Mouse (Mus musculus) heart, embryonic 15.5 days (tissue): ENCODE results near the gene Smyd3. TPM values are rescaled to one million over a fixed set of nuclear protein-coding genes. Genes with fewer than 3 reads are reported as not detected.
"Not testable (repeated sequence)": the region's sequence is repeated elsewhere in the genome, so short reads cannot be mapped to it uniquely, and the experiment has no call there.

Source experiments
- ATAC-seq: fragments of 200-750 bp; cut with Nextera tagmentation; replicated peaks from 2 replicates; pipeline ENCODE4 v1.8.0; 2017; ENCODE audit warnings: low read depth, moderate TSS enrichment; ENCODE audit not compliant: insufficient number of reproducible peaks, insufficient read depth, low FRiP score
- H3K27ac ChIP-seq: fragments of 300-500 bp; sonication (generic); 2 replicates; pipeline ENCODE4 v1.5.1; 2015; ENCODE audit warnings: mild to moderate bottlenecking, inconsistent platforms
- H3K27me3 ChIP-seq: fragments of 300-500 bp; sonication (generic); 2 replicates; pipeline ENCODE4 v1.6.1; 2015; ENCODE audit warnings: inconsistent platforms
- H3K36me3 ChIP-seq: fragments of 300-500 bp; sonication (generic); 2 replicates; pipeline ENCODE4 v1.6.1; 2015; ENCODE audit warnings: mild to moderate bottlenecking, inconsistent platforms
- H3K4me1 ChIP-seq: fragments of 300-500 bp; sonication (generic); replicated peaks from 2 replicates; pipeline ENCODE4 v1.6.1; 2015; ENCODE audit warnings: inconsistent platforms
- H3K4me2 ChIP-seq: fragments of 300-500 bp; sonication (generic); 2 replicates; pipeline ENCODE4 v1.6.1; 2015; ENCODE audit warnings: inconsistent platforms, mild to moderate bottlenecking, moderate library complexity
- H3K4me3 ChIP-seq: fragments of 300-500 bp; sonication (generic); 2 replicates; pipeline ENCODE4 v1.5.1; 2015; ENCODE audit warnings: mild to moderate bottlenecking, inconsistent platforms
- H3K9ac ChIP-seq: fragments of 300-500 bp; sonication (generic); 2 replicates; pipeline ENCODE4 v1.6.1; 2015; ENCODE audit warnings: mild to moderate bottlenecking, inconsistent platforms
- H3K9me3 ChIP-seq: fragments of 300-500 bp; sonication (generic); replicated peaks from 2 replicates; pipeline ENCODE4 v1.6.1; 2016; ENCODE audit warnings: inconsistent platforms
- WGBS: fragments of 180-500 bp; shearing (Covaris S2); methylation state at CpG from one replicate; pipeline ENCODE4 v1.1.7; 2015; ENCODE audit warnings: mixed read lengths; 5-methylcytosine and 5-hydroxymethylcytosine counted together
- polyA plus RNA-seq: library from polyadenylated mRNA; unstranded; fragments of >200 nt; fragmentation: Nextera tagmentation; extraction: Ambion mirVana; gene quantifications from 2 replicates; pipeline ENCODE4 v1.2.1, GENCODE M21; 2015

The Smyd3 gene
- polyA plus RNA-seq, 1 experiment from 2014 or later, result 9.1 TPM

- no peak overlapping the region for H3K4me2 ChIP-seq
- no peaks in the 10 kb centered on the region for H3K9me3 ChIP-seq
- no peak overlapping the region for H3K9ac ChIP-seq
- H3K4me3 ChIP-seq, result no peak overlapping the region
- no peaks in the 10 kb centered on the region for H3K36me3 ChIP-seq
- 79% methylated on average over 5 of the region's 5 CpGs for whole genome bisulfite sequencing
- H3K27ac ChIP-seq, result no peak overlapping the region
- peaks cover 6% of the 10 kb centered on the region for H3K4me1 ChIP-seq
- no peaks in the 10 kb centered on the region for H3K27me3 ChIP-seq
- no peak for ATAC-seq
Measured at GRCm38 (mm10) chr1:179313618-179314017, 204.2 kb downstream of the Smyd3 start.

GRCm38 (mm10) chr1:179309487-179309886, 208.4 kb downstream of the Smyd3 start:
- H3K4me3 ChIP-seq, result no peak overlapping the region
- H3K4me2 ChIP-seq, result no peak overlapping the region
- 0 out of 2 replicates have a peak overlapping the region, but pooled peaks have one; percentile 25 for H3K27ac ChIP-seq
- H3K36me3 ChIP-seq, result no peaks in the 10 kb centered on the region
- H3K27me3 ChIP-seq, result no peaks in the 10 kb centered on the region
- no peaks in the 10 kb centered on the region for H3K9me3 ChIP-seq
- 43% methylated on average over 5 of the region's 5 CpGs for WGBS
- H3K4me1 ChIP-seq, result peaks cover 6% of the 10 kb centered on the region
- no peak overlapping the region for H3K9ac ChIP-seq
- no peak for ATAC-seq

GRCm38 (mm10) chr1:179302446-179303230, 215.2 kb downstream of the Smyd3 start:
- 86% methylated on average over 13 of the region's 13 CpGs for WGBS
- H3K4me2 ChIP-seq, result no peak overlapping the region
- ATAC-seq, result no peak

GRCm38 (mm10) chr1:179295626-179296025, 222.2 kb downstream of the Smyd3 start:
- ATAC-seq, result no peak
- Histone ChIP-seq H3K36me3 (no peaks in the 10 kb centered on the region), H3K9me3 (no peaks in the 10 kb centered on the region), H3K27ac (no peak overlapping the region), H3K27me3 (no peaks in the 10 kb centered on the region), H3K9ac (no peak overlapping the region), H3K4me2 (no peak overlapping the region), H3K4me3 (no peak overlapping the region), H3K4me1 (no peaks in the 10 kb centered on the region)
- WGBS, result 69% methylated on average over 6 of the region's 6 CpGs

More at GRCm38 (mm10) chr1:179302446-179303230, 215.2 kb downstream of the Smyd3 start:
- Histone ChIP-seq H3K4me3 (no peak overlapping the region), H3K9ac (no peak overlapping the region), H3K9me3 (no peaks in the 10 kb centered on the region), H3K27me3 (no peaks in the 10 kb centered on the region), H3K4me1 (no peaks in the 10 kb centered on the region), H3K36me3 (no peaks in the 10 kb centered on the region), H3K27ac (no peak overlapping the region)

GRCm38 (mm10) chr1:179293772-179294353, 224.0 kb downstream of the Smyd3 start:
- no peaks in the 10 kb centered on the region for H3K36me3 ChIP-seq
- 85% methylated on average over 8 of the region's 8 CpGs for WGBS

GRCm38 (mm10) chr1:179290181-179290580, 227.7 kb downstream of the Smyd3 start:
- H3K9ac ChIP-seq, H3K36me3 ChIP-seq, H3K4me3 ChIP-seq, H3K27me3 ChIP-seq, H3K9me3 ChIP-seq, H3K4me2 ChIP-seq, H3K4me1 ChIP-seq, ATAC-seq: not testable (repeated sequence)
- WGBS, result 73% methylated on average over 6 of the region's 6 CpGs
- peak overlapping the region; percentile 77 for H3K27ac ChIP-seq

More at GRCm38 (mm10) chr1:179293772-179294353, 224.0 kb downstream of the Smyd3 start:
- no peak overlapping the region for H3K4me2 ChIP-seq
- no peak overlapping the region for H3K27ac ChIP-seq
- H3K4me3 ChIP-seq, result no peak overlapping the region
- no peaks in the 10 kb centered on the region for H3K9me3 ChIP-seq
- ATAC-seq, result no peak
- H3K27me3 ChIP-seq, result no peaks in the 10 kb centered on the region
- peaks cover 7% of the 10 kb centered on the region; the same call in 1 of the 2 replicates for H3K4me1 ChIP-seq
- H3K9ac ChIP-seq, result no peak overlapping the region

- ATAC-seq, result peak; percentile 62; the same call in 1 of the 2 replicates
Measured at GRCm38 (mm10) chr1:179289744-179290143, 228.1 kb downstream of the Smyd3 start.

GRCm38 (mm10) chr1:179286748-179287147, 231.1 kb downstream of the Smyd3 start:
- Histone ChIP-seq H3K4me2 (no peak overlapping the region), H3K4me1 (peaks cover 26% of the 10 kb centered on the region), H3K27ac (no peak overlapping the region), H3K36me3 (no peaks in the 10 kb centered on the region), H3K4me3 (no peak overlapping the region), H3K9ac (no peak overlapping the region), H3K27me3 (no peaks in the 10 kb centered on the region), H3K9me3 (no peaks in the 10 kb centered on the region)
- 84% methylated on average over 6 of the region's 6 CpGs for WGBS
- ATAC-seq, result no peak

More at GRCm38 (mm10) chr1:179289744-179290143, 228.1 kb downstream of the Smyd3 start:
- Histone ChIP-seq H3K36me3 (no peaks in the 10 kb centered on the region), H3K27me3 (no peaks in the 10 kb centered on the region), H3K9ac (no peak overlapping the region), H3K4me1 (peaks cover 7% of the 10 kb centered on the region; the same call in 1 of the 2 replicates), H3K4me2 (0 out of 2 replicates have a peak overlapping the region, but pooled peaks have one; percentile 6), H3K4me3 (no peak overlapping the region), H3K27ac (peak overlapping the region; percentile 77), H3K9me3 (no peaks in the 10 kb centered on the region)
- 57% methylated on average over 3 of the region's 3 CpGs for WGBS

GRCm38 (mm10) chr1:179282821-179283220, 235.0 kb downstream of the Smyd3 start:
- Histone ChIP-seq H3K4me2 (peak overlapping the region; percentile 5; the same call in 1 of the 2 replicates), H3K4me3 (no peak overlapping the region), H3K36me3 (no peaks in the 10 kb centered on the region), H3K9me3 (no peaks in the 10 kb centered on the region), H3K9ac (no peak overlapping the region), H3K27me3 (no peaks in the 10 kb centered on the region), H3K27ac (peak overlapping the region; percentile 87), H3K4me1 (peaks cover 28% of the 10 kb centered on the region)
- 35% methylated on average over 5 of the region's 5 CpGs for WGBS
- ATAC-seq, result peak; percentile 34; the same call in 1 of the 2 replicates

GRCm38 (mm10) chr1:179281401-179282121, 236.3 kb downstream of the Smyd3 start:
- H3K4me2 ChIP-seq, result peak overlapping the region; percentile 11; the same call in 1 of the 2 replicates
- H3K27me3 ChIP-seq, result no peaks in the 10 kb centered on the region
- no peak overlapping the region for H3K9ac ChIP-seq
- ATAC-seq, result peak; percentile 75
- 44% methylated on average over 13 of the region's 13 CpGs for WGBS
- H3K4me3 ChIP-seq, result no peak overlapping the region
- no peaks in the 10 kb centered on the region for H3K36me3 ChIP-seq
- H3K9me3 ChIP-seq, result no peaks in the 10 kb centered on the region
- peak overlapping the region; percentile 87 for H3K27ac ChIP-seq
- peaks cover 28% of the 10 kb centered on the region for H3K4me1 ChIP-seq

- ATAC-seq, result no peak
- peaks cover 28% of the 10 kb centered on the region for H3K4me1 ChIP-seq
- H3K9ac ChIP-seq, result no peak overlapping the region
- H3K9me3 ChIP-seq, result no peaks in the 10 kb centered on the region
- no peaks in the 10 kb centered on the region for H3K36me3 ChIP-seq
- H3K27me3 ChIP-seq, result no peaks in the 10 kb centered on the region
- no peak overlapping the region for H3K4me3 ChIP-seq
- WGBS, result 94% methylated on average over 4 of the region's 4 CpGs
- H3K4me2 ChIP-seq, result no peak overlapping the region
- H3K27ac ChIP-seq, result no peak overlapping the region
Measured at GRCm38 (mm10) chr1:179279116-179279515, 238.7 kb downstream of the Smyd3 start.
